Mouse (Mus musculus) liver, embryonic 15.5 days (tissue): ENCODE measurements around the gene Eef1akmt2. TPM values are rescaled to one million over a fixed set of nuclear protein-coding genes. Genes with fewer than 3 reads are reported as not detected.

Source experiments
- ATAC-seq: fragments of 200-750 bp; cut with Nextera tagmentation; 2 replicates; pipeline ENCODE4 v1.8.0; 2017; ENCODE audit warnings: moderate number of reproducible peaks, mild to moderate bottlenecking, moderate library complexity; ENCODE audit not compliant: insufficient read depth
- H3K27ac ChIP-seq: fragments of 300-500 bp; sonication (generic); replicated peaks from 2 replicates; pipeline ENCODE4 v1.5.1; 2015; ENCODE audit warnings: mild to moderate bottlenecking, inconsistent platforms
- H3K27me3 ChIP-seq: fragments of 300-500 bp; sonication (generic); 2 replicates; pipeline ENCODE4 v1.6.1; 2015; ENCODE audit warnings: mild to moderate bottlenecking, inconsistent platforms
- H3K36me3 ChIP-seq: fragments of 300-500 bp; sonication (generic); replicated peaks from 2 replicates; pipeline ENCODE4 v1.6.1; 2015; ENCODE audit warnings: moderate library complexity, mild to moderate bottlenecking, inconsistent platforms
- H3K4me1 ChIP-seq: fragments of 300-500 bp; sonication (generic); replicated peaks from 2 replicates; pipeline ENCODE4 v1.6.1; 2015; ENCODE audit warnings: inconsistent platforms
- H3K4me2 ChIP-seq: fragments of 300-500 bp; sonication (generic); 2 replicates; pipeline ENCODE4 v1.6.1; 2015; ENCODE audit warnings: moderate library complexity, mild to moderate bottlenecking, inconsistent platforms
- H3K4me3 ChIP-seq: fragments of 300-500 bp; sonication (generic); replicated peaks from 2 replicates; pipeline ENCODE4 v1.5.1; 2015; ENCODE audit warnings: mild to moderate bottlenecking, inconsistent platforms
- H3K9ac ChIP-seq: fragments of 300-500 bp; sonication (generic); 2 replicates; pipeline ENCODE4 v1.6.1; 2015; ENCODE audit warnings: moderate library complexity, mild to moderate bottlenecking, inconsistent platforms
- H3K9me3 ChIP-seq: fragments of 300-500 bp; sonication (generic); replicated peaks from 2 replicates; pipeline ENCODE4 v1.6.1; 2016; ENCODE audit warnings: inconsistent platforms
- WGBS: fragments of 180-500 bp; shearing (Covaris S2); methylation state at CpG from one replicate; pipeline ENCODE4 v1.1.7; 2015; ENCODE audit warnings: mixed read lengths; ENCODE audit not compliant: insufficient replicate concordance; 5-methylcytosine and 5-hydroxymethylcytosine counted together
- polyA plus RNA-seq: library from polyadenylated mRNA; unstranded; fragments of >200 nt; fragmentation: Nextera tagmentation; extraction: Ambion mirVana; gene quantifications from 2 replicates; pipeline ENCODE4 v1.2.1, GENCODE M21; 2015

Gene Eef1akmt2
- polyA plus RNA-seq, 1 experiment from 2014 or later = 17.2 TPM

DNA sequence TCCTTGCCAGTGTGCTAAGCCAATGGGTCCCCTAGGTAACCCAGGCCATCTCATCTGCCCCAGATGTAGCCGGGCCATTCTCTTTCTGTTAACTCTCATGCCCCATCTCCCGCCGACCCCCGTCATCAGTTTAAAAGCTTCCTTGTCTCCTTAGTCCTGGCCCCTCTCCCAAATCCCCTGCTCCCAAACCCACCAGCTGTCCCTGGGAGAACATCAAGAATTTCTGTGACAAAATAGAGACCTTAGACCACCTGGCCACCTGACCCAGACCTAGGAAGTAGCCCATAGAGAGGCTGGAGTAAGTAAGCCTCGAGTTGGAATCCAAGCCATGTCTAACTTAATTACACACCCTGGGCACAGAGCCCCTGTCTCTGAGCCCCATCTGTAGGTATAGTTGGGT is 37.7 kb upstream of the Eef1akmt2 start:
- Histone ChIP-seq H3K4me2 (no peak overlapping the region), H3K9ac (no peak overlapping the region), H3K27me3 (no peaks in the 10 kb centered on the region), H3K4me1 (peaks cover 14% of the 10 kb centered on the region; the same call in 1 of the 2 replicates), H3K4me3 (no peak overlapping the region), H3K36me3 (no peaks in the 10 kb centered on the region), H3K9me3 (no peaks in the 10 kb centered on the region), H3K27ac (no peak overlapping the region)
- ATAC-seq = no peak
- WGBS = 70% methylated on average over 5 of the region's 5 CpGs

DNA sequence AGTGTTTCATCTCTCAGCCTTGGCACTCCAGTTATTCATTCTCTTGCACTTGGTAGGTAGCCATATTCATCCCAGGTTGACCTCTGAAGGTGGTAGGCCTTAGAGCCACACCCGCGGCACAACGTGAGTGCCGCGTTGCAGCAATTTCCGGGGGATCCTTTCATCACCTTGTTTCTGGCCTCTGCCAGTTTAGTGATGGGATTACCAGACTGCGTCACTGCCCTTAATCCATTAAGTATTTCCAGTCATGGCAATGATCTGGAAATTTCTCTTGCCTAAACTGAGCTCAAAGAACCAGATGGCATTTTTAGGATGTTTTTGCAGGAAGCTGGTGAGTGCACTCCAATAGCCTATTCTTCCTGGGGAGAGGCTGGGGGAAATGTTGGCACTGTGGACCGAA is 37.2 kb upstream of the Eef1akmt2 start:
- H3K4me3 ChIP-seq = no peak overlapping the region
- WGBS = 87% methylated on average over 8 of the region's 8 CpGs
- H3K4me1 ChIP-seq = peaks cover 14% of the 10 kb centered on the region; the same call in 1 of the 2 replicates
- H3K27ac ChIP-seq = no peak overlapping the region
- H3K9me3 ChIP-seq = no peaks in the 10 kb centered on the region
- ATAC-seq = no peak
- H3K9ac ChIP-seq = no peak overlapping the region
- no peak overlapping the region for H3K4me2 ChIP-seq
- peaks cover 2% of the 10 kb centered on the region for H3K36me3 ChIP-seq
- H3K27me3 ChIP-seq = no peaks in the 10 kb centered on the region

DNA sequence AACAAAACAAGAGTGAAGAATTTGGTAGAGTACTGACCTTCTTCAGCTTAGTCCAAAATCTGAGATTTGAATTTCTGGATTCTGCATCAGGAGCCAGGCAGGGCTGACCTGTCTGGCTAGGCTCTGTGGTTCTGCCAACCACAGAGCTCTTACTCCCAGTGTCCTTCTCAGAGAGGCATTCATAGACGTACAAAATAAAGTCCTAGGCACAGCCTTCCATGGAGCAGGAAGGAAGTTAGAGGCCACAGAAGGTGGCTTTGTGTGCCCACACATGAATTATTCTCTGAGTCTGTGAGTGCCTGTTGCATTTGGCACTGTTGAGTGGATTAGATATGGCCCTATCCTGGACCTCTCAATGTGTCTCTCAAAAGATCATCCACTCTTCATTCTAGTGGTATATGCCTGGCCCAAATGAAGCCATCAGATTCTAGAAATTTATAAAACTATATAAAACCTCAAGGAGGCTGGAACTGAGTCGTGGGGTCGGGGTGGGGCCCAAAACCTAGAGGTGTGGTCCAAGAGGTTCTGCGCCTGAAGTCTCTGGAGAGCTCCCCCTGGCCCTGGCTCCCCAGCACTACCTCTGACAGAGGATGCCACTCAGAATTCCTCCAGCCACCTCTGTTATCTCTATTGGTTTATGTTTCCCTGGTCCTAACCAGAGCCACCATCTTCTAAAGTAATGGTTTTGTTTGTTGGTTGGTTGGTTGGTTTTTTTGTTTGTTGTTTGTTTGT is 36.2 kb upstream of the Eef1akmt2 start:
- no peak for ATAC-seq
- H3K4me2 ChIP-seq = no peak overlapping the region
- H3K4me3 ChIP-seq = no peak overlapping the region
- no peaks in the 10 kb centered on the region for H3K27me3 ChIP-seq
- H3K9me3 ChIP-seq = no peaks in the 10 kb centered on the region
- WGBS = 30% methylated on average over 4 of the region's 4 CpGs
- H3K27ac ChIP-seq = no peak overlapping the region
- peaks cover 12% of the 10 kb centered on the region for H3K36me3 ChIP-seq
- H3K4me1 ChIP-seq = peaks cover 14% of the 10 kb centered on the region; the same call in 1 of the 2 replicates
- no peak overlapping the region for H3K9ac ChIP-seq

DNA sequence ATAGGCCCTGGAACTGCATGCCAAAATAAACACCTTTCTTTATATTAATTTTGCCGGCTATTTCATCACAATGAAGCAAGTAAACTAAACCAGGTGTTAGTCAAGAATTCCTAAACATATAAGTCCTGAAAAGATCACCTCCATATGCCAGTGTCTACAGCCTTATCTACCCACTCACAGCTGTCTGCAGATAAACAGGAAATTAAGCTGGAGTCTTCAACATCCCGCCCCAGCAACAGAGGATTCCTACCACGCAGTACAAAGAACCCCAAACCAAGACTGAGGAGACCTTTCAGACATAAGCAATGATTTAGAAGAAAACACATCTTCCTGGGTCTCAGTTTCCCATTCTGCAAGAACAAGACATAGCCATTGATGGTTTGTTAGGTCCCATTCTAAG is 35.6 kb upstream of the Eef1akmt2 start:
- H3K9ac ChIP-seq = no peak overlapping the region
- H3K27me3 ChIP-seq = no peaks in the 10 kb centered on the region
- no peak overlapping the region for H3K4me3 ChIP-seq
- H3K27ac ChIP-seq = no peak overlapping the region
- ATAC-seq = no peak
- H3K4me1 ChIP-seq = peaks cover 14% of the 10 kb centered on the region; the same call in 1 of the 2 replicates
- WGBS = 27% methylated on average over 3 of the region's 3 CpGs
- H3K36me3 ChIP-seq = peaks cover 19% of the 10 kb centered on the region
- H3K4me2 ChIP-seq = no peak overlapping the region
- H3K9me3 ChIP-seq = no peaks in the 10 kb centered on the region

DNA sequence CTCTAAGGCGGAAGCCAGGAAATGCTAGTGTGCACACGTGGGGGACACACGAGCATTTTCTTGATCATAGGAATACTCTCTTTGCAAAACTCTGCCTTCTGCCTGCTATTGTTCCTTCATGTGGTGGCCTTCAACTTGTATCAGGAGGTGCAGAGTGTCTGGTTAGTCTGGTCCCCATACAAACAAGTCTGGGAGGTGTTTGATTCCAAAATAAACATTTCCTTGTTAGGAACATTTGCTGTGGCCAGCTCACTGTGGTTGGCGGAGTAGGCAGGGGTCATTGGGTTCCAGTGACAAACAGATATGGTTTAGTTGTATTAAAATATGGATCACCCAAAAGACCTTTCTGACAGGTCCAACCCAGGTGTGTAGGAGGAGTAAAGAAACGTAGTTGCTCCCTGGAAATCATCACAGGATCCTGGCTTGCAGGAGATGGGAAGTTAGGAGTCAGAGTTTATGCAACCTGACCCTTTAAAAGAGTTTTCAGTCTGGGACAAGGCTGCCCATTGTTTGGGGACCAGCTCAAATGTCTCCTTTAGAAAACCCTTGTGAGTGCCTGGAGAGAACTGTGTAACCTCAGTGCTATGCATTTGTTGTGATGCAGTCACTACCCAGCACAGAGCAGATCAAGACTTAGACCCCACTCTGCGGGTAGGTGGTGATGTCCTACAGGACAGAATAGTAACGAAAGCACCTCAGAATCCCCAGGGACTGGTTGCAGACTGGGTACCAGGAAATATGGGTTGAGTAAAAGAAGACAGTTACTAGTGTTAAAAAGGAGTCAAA is 34.7 kb upstream of the Eef1akmt2 start:
- H3K4me3 ChIP-seq = no peak overlapping the region
- H3K9ac ChIP-seq = no peak overlapping the region
- H3K9me3 ChIP-seq = no peaks in the 10 kb centered on the region
- no peak overlapping the region for H3K27ac ChIP-seq
- no peaks in the 10 kb centered on the region for H3K27me3 ChIP-seq
- peaks cover 27% of the 10 kb centered on the region for H3K36me3 ChIP-seq
- peaks cover 14% of the 10 kb centered on the region; the same call in 1 of the 2 replicates for H3K4me1 ChIP-seq
- 52% methylated on average over 7 of the region's 7 CpGs for WGBS
- H3K4me2 ChIP-seq = no peak overlapping the region
- ATAC-seq = no peak

DNA sequence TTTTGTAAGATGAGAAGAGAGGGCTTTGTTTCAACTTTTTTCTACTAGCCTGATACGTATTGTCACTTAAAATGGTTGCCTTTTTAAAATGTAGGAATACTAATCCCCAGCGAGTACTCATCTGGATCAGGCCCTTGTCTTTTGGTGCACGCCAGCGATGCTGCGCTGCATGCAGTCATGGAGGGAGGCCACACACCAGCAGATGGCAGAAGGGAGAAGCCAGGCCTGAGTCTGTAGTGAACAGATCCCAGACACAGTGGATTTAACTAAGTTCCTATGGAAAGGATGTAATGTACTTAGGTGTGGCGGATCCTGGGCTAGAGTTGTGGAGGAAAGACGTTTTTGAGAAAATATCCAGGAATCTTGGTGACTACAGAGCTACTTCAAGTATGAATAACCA is 31.6 kb upstream of the Eef1akmt2 start:
- H3K27ac ChIP-seq = no peak overlapping the region
- peaks cover 14% of the 10 kb centered on the region; the same call in 1 of the 2 replicates for H3K4me1 ChIP-seq
- no peak overlapping the region for H3K4me2 ChIP-seq
- WGBS = 81% methylated on average over 7 of the region's 7 CpGs
- no peak overlapping the region for H3K9ac ChIP-seq
- no peaks in the 10 kb centered on the region for H3K9me3 ChIP-seq
- no peaks in the 10 kb centered on the region for H3K27me3 ChIP-seq
- peaks cover 55% of the 10 kb centered on the region for H3K36me3 ChIP-seq
- no peak for ATAC-seq
- no peak overlapping the region for H3K4me3 ChIP-seq

DNA sequence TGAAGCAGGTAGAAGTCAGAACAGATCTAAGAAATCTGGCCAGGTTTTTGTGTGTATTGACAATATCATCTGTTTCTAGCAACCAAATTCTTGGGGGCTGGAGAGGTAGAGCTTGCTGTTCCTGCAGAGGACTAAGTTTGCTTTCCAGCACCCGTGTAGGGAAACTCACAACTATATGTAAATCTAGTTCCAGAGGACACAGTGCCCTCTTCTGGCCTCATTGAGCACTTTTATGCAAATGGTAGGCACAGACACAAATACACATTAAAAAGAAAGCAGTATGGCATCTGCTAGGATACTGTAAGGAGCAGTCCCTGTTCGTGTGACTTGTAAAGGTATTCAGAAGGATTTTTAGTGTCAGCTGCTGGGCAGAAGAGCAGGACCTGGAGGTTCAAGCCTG is 29.9 kb upstream of the Eef1akmt2 start:
- Histone ChIP-seq H3K4me2 (no peak overlapping the region), H3K4me1 (no peaks in the 10 kb centered on the region), H3K27me3 (no peaks in the 10 kb centered on the region), H3K9me3 (no peaks in the 10 kb centered on the region), H3K36me3 (peaks cover 70% of the 10 kb centered on the region), H3K27ac (no peak overlapping the region), H3K9ac (no peak overlapping the region), H3K4me3 (no peak overlapping the region)
- 47% methylated on average over 2 of the region's 2 CpGs for WGBS
- no peak for ATAC-seq

DNA sequence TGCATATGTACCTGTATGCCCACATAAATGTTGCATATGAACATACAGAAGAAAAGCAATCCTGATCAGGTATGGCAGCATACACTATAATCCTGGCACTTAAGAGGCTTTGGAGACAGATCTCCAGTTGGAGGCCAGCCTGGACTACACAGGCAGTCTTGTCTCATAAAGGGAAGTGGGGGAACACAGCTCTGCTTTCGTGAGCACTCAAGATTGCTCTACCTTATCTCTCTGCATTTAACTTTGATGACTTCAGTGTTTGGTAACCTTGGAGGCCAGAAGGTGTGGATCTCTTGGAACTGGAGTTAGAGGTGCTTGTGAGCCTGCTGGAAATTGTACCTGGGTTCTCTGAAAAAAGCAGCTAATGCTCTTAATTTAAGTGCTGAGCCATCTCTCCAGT is 27.8 kb upstream of the Eef1akmt2 start:
- Histone ChIP-seq H3K27me3 (no peaks in the 10 kb centered on the region), H3K4me2 (no peak overlapping the region), H3K27ac (no peak overlapping the region), H3K9ac (no peak overlapping the region), H3K36me3 (peaks cover 90% of the 10 kb centered on the region), H3K4me3 (no peak overlapping the region), H3K9me3 (no peaks in the 10 kb centered on the region), H3K4me1 (no peaks in the 10 kb centered on the region)
- ATAC-seq = no peak
- 54% methylated on average over 1 of the region's 1 CpGs for WGBS

DNA sequence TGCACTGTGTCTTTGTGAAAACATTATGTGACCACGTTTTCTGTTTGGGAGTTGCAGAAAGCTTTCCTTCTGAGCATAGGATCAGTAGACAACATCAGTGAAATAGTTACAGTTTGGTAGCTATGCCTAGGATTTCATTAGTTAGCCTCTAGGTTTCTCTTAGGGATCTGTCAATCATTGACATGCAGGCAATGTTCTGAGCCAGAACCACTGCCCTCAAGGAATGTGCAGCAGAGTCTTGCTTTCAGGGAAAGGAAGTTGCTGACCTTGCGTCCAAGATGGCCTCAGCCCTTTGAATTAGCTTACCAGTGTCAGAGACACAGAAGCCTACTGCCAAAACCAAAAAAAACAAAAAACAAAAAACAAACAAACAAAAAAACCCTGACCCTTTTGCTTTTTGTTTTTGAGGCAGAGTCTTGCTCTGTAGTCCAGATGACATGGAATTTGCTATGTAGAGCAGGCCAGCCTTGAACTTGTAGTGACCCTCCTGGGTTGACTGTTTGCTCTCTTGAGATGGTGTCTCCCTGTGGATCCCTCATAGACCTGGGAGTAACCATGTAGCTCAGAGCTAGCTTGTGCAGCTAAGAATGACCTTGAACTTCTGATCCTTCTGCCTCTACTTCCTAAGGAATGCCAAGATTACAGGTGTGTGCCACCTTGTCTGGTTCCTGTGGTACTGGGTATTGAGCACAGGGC is 23.1 kb upstream of the Eef1akmt2 start:
- no peak overlapping the region for H3K4me2 ChIP-seq
- 79% methylated on average over 2 of the region's 2 CpGs for WGBS
- no peak overlapping the region for H3K9ac ChIP-seq
- ATAC-seq = no peak
- no peaks in the 10 kb centered on the region for H3K4me1 ChIP-seq
- H3K9me3 ChIP-seq = no peaks in the 10 kb centered on the region
- no peak overlapping the region for H3K4me3 ChIP-seq
- H3K27me3 ChIP-seq = no peaks in the 10 kb centered on the region
- peaks cover 93% of the 10 kb centered on the region for H3K36me3 ChIP-seq
- no peak overlapping the region for H3K27ac ChIP-seq

DNA sequence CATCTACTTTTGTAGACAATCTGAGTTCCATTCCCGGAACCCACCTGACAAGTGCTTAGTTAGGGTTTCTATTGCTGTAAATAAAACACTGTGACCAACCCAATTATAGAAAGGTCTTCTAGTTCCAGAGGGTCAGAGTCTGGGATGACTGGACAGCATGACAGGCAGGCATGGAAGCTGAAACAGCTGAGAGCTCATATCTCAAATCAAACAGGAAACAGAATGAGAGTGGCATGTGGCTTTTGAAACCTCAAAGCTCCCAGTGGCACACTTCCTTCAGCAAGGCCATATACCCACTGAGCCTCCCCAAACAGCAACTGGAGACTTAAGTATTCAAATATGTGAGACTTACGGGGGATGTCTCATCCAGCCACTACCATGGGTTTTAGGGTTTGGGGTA is 20.6 kb upstream of the Eef1akmt2 start:
- WGBS = 63% methylated on average over 2 of the region's 2 CpGs
- Histone ChIP-seq H3K36me3 (peaks cover 90% of the 10 kb centered on the region), H3K4me1 (no peaks in the 10 kb centered on the region), H3K9me3 (no peaks in the 10 kb centered on the region), H3K9ac (no peak overlapping the region), H3K27ac (no peak overlapping the region), H3K4me2 (no peak overlapping the region), H3K27me3 (no peaks in the 10 kb centered on the region), H3K4me3 (no peak overlapping the region)
- no peak for ATAC-seq

DNA sequence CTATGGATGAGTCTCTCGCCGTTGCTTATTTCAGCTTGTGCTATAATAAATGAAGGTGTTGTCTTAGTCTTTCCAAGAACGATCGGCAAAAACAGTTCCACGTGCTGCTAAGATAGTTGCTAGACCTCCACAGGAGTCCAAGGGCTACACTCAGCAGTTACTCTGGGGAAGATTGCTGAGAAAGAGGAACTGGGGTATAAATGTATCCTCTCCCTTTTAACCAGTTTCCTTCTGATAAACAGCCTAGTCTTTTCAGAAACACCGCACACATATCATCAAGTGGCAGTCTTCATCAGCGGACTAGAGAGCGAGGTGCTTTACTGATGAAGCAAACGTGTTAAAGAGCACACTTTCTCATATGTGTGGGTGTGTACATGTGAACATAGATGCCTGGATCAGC is 13.8 kb upstream of the Eef1akmt2 start:
- Histone ChIP-seq H3K27ac (no peak overlapping the region), H3K27me3 (no peaks in the 10 kb centered on the region), H3K4me3 (no peak overlapping the region), H3K4me2 (no peak overlapping the region), H3K36me3 (peaks cover 57% of the 10 kb centered on the region), H3K9ac (no peak overlapping the region), H3K9me3 (no peaks in the 10 kb centered on the region), H3K4me1 (peaks cover 16% of the 10 kb centered on the region)
- WGBS = 21% methylated on average over 9 of the region's 9 CpGs
- no peak for ATAC-seq
